Mouse (Mus musculus) kidney, postnatal 4 days (tissue): ENCODE results near the gene BC061237.
"Not testable (repeated sequence)": the region's sequence is repeated elsewhere in the genome, so short reads cannot be mapped to it uniquely, and the experiment has no call there.

Experiments used
- DNase-seq, 2 experiments: peaks; one replicate each; pipeline ENCODE4 v3.0.0; 2021; ENCODE audit warnings: mixed read lengths in 2 of 2

BC061237 gene

DNA sequence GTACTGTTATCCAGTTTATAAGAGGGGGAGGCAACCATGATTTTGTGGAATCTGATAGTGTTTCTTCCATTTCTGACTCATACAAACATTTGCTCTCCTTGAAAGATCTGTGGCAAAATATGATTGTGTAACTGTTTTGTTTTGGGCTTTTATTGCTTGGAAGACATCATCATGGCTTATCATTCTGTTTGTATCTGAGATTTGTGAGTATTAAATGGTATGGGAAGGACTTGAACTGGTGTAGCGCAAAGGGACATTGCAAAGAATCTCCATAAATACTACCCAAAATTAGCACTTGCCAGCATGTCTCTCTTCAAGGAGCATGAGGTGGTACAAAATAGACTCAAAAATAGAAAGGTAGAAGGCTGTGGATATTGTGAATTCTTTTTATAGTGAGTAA, at the start of gene BC061237:
BC061237 (plus strand) TSS at position 301 of the 400 bp plus-strand sequence.
- DNase-seq, result not testable (repeated sequence)

DNA sequence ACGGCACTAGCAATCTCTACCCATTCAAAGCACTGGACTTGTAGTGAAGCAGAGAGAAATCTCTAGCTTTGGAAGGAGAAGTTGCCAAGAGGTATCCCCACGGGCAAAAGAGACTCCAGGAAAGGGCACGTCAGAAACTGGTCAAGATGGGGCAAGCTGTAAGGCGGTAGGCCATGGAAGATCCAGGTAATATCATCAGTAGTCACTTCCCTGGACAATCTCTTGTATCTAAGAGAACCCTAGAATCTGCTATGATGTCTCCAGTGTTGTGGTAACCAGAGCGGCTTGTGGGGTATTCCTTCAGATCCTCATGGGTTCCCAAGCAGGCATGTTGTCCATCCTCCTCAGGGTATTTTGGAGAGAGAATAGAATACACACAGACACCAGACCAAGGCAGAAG, 25.7 kb downstream of the BC061237 start, which contains the start of gene Gm17093:
Gm17093 (plus strand) TSS at position 301 of the 400 bp plus-strand sequence.
- DNase-seq, result not testable (repeated sequence)

- not testable (repeated sequence) for DNase-seq
Observed at GRCm38 (mm10) chr14:44547961-44548360, 55.7 kb downstream of the BC061237 start.
